Mouse (Mus musculus) kidney, adult 2 months (tissue): ENCODE data around the gene Klk1b24.

ENCODE experiments used
- CTCF ChIP-seq: fragments of 200-500 bp; conservative IDR thresholded peaks from 2 replicates; pipeline ENCODE4 v1.5.1; 2011; ENCODE audit warnings: low read depth, mild to moderate bottlenecking, control low read depth, low read length, moderate library complexity, mixed read lengths; ENCODE audit not compliant: insufficient read depth, insufficient read length
- POLR2A ChIP-seq: fragments of 200-500 bp; IDR thresholded peaks from one replicate; pipeline ENCODE4 v1.6.1; 2011; ENCODE audit warnings: low read depth, low read length, control low read depth

- TF ChIP-seq CTCF (no peak), POLR2A (no peak)
These were observed 37.0 kb downstream of the Klk1b24 start, which contains the start of gene Klk1 for GRCm38 (mm10) chr7:44225076-44225475.
